Mouse (Mus musculus) spleen, adult 2 months (tissue): ENCODE data around the gene Dnaaf2.

Experiments
- CTCF ChIP-seq: fragments of 200-500 bp; IDR thresholded peaks from 2 replicates; pipeline ENCODE4 v1.5.1; 2011; ENCODE audit warnings: mild to moderate bottlenecking, inconsistent platforms; ENCODE audit not compliant: insufficient read depth, insufficient read length, insufficient replicate concordance; ENCODE audit errors: extremely low read depth
- POLR2A ChIP-seq: fragments of 200-500 bp; IDR thresholded peaks from 2 replicates; pipeline ENCODE4 v1.6.1; 2011; ENCODE audit warnings: low read depth, low read length, inconsistent platforms

DNA sequence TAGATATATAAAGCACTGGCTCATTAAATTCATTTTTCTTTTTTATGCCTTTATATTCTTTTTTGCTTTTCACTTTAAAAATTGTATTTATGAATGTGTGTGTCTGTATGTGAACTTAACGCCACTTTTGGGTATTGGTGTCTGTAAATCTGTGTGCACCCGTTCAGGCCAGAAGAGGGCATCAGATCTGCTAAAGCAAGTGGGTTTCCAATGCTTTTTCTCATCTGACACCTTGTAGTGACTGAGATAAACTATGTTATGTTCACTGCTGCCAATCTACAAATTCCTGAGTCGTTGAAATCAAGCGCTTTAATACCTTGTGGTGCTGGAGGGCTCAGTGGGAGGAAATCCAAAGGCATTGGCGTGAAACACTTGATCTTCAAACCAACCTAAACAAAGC, 12.8 kb upstream of the Dnaaf2 start:
- TF ChIP-seq POLR2A: no peak
- no peak for TF ChIP-seq CTCF
